Mouse (Mus musculus) Patski (cell line): ENCODE results near the gene Rpl9-ps6. TPM values are rescaled to one million over a fixed set of nuclear protein-coding genes. Genes with fewer than 3 reads are reported as not detected.

ENCODE experiments used
- ATAC-seq: fragments of 100-300 bp; one replicate; pipeline ENCODE4 v1.8.0; 2021
- CTCF ChIA-PET: fragments of 350-600 bp; sonication (Branson Sonifier 250); formaldehyde crosslinking; loops from one replicate; lab custom pipeline; 2022; ENCODE audit warnings: inconsistent platforms; lab: Charles Lee
- POLR2A ChIA-PET: fragments of 350-600 bp; sonication (Branson Sonifier 250); formaldehyde crosslinking; loops from one replicate; lab custom pipeline; 2022; ENCODE audit warnings: antibody characterized with exemption, inconsistent platforms; lab: Charles Lee
- DNase-seq: peaks from one replicate; pipeline ENCODE4 v3.0.0-alpha.2; 2011; ENCODE audit warnings: low read depth, low spot score
- H3K27me3 ChIP-seq: fragments of 371-371 bp; one replicate; pipeline ENCODE4 v1.5.1; 2021
- CTCF ChIP-seq: fragments of 100-300 bp; IDR thresholded peaks from one replicate; pipeline ENCODE4 v1.5.1; 2021
- in situ Hi-C: fragments of 300-500 bp; cut with MboI; formaldehyde crosslinking; loops from 3 replicates; pipeline ENCODE4 v1.11.1; 2018; ENCODE audit warnings: low pct_unique_long_range_greater_than_20kb, mixed read lengths
- polyA plus RNA-seq: library from polyadenylated mRNA; unstranded; gene quantifications from one replicate; pipeline ENCODE4 v1.2.3, GENCODE M21; 2021

Gene Rpl9-ps6
- polyA plus RNA-seq, 1 experiment from 2014 or later: 38.9 TPM

- DNase-seq (no peak), ATAC-seq (peak; percentile 92)
- ChIA-PET CTCF (interaction anchor here (1.2 to 2.5 kb wide), 5 partner anchors 10 to 204 kb away, joined by 3 to 8 read pairs (median 4); no protein-coding TSS in a partner anchor), POLR2A (interaction anchor here (1.2 kb wide), 1 partner anchor 97 kb away, joined by 6 read pairs; the partner anchor contains the start of gene Sgms1)
- no peak for TF ChIP-seq CTCF
- peaks cover 31% of the 10 kb centered on the region for H3K27me3 ChIP-seq
- in situ Hi-C loops: no loop called here
These were observed 19.3 kb upstream of the Rpl9-ps6 start, which contains the start of gene Minpp1 for GRCm38 (mm10) chr19:32485681-32486105. Gene Minpp1, plus strand, starts transcription at chr19:32485769.

- in situ Hi-C loops: no loop called here
- ChIA-PET CTCF (interaction anchor here (1.2 to 2.5 kb wide), 4 partner anchors 10 to 205 kb away, joined by 3 to 8 read pairs (median 4); no protein-coding TSS in a partner anchor), POLR2A (interaction anchor here (0.7 to 1.2 kb wide), 2 partner anchors 96 to 217 kb away, joined by 5 to 6 read pairs; partner anchors contain the start of gene Sgms1)
- H3K27me3 ChIP-seq: peaks cover 37% of the 10 kb centered on the region
- TF ChIP-seq CTCF: no peak
- DNase-seq: no peak
- no peak for ATAC-seq
These were observed 18.7 kb upstream of the Rpl9-ps6 start for GRCm38 (mm10) chr19:32484941-32485660.

GRCm38 (mm10) chr19:32481511-32481910 lies 15.1 kb upstream of the Rpl9-ps6 start:
- in situ Hi-C loops: no loop called here
- ChIA-PET CTCF (interaction anchor here (1.1 to 1.2 kb wide), 3 partner anchors 9 to 19 kb away, joined by 3 to 4 read pairs (median 3); no protein-coding TSS in a partner anchor), POLR2A (no interaction called here)
- H3K27me3 ChIP-seq: peaks cover 63% of the 10 kb centered on the region
- ATAC-seq (no peak), DNase-seq (no peak)
- no peak for TF ChIP-seq CTCF

GRCm38 (mm10) chr19:32480791-32481442 lies 14.5 kb upstream of the Rpl9-ps6 start:
- POLR2A ChIA-PET: no interaction called here
- ATAC-seq (no peak), DNase-seq (no peak)
- in situ Hi-C loops: no loop called here
- H3K27me3 ChIP-seq: peaks cover 67% of the 10 kb centered on the region
- TF ChIP-seq CTCF: no peak
- CTCF ChIA-PET: interaction anchor here (1.1 to 1.2 kb wide), 3 partner anchors 9 to 19 kb away, joined by 3 to 4 read pairs (median 3); no protein-coding TSS in a partner anchor

DNA sequence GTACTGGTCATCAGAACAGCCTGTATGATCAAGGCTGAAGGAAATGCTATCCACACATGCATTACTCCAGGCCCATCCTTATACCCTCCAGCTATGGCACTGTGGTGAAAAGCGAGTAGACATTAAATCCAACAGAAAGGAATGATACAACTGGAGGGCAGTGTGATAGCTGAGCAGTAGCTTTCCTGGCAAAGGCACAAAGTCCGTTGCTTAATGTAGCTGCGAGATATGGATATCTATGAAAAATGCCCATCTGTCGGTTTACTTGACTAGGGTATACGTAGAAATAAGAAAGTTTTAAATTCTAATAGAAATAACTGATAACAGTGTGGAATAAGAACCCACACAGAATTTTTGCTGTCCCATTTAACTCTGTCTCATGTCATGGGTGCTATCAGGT lies 13.9 kb upstream of the Rpl9-ps6 start:
- ATAC-seq (no peak), DNase-seq (no peak)
- CTCF ChIA-PET: interaction anchor here (1.2 kb wide), 1 partner anchor 11 kb away, joined by 3 read pairs; no protein-coding TSS in a partner anchor
- POLR2A ChIA-PET: no interaction called here
- in situ Hi-C loops: no loop called here
- H3K27me3 ChIP-seq: peaks cover 73% of the 10 kb centered on the region
- TF ChIP-seq CTCF: no peak

DNA sequence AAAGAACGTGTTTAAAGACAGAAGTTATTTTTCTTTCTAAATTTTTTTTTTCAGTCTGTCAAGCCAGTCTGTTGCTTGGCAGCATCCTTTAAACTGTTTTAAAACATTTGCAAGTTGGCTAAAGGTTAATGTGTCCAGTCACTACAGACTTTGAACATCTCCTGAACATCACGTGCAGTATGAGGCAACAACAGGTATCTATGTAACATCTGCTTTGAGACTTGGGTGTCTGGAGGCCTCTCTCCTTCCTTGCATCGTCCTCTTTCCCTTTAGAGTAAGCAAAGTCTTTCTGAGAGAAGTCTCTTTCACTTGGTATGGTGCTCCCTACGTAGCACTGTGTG lies 10.3 kb upstream of the Rpl9-ps6 start:
- H3K27me3 ChIP-seq: peaks cover 78% of the 10 kb centered on the region
- in situ Hi-C loops: no loop called here
- no peak for TF ChIP-seq CTCF
- ChIA-PET CTCF (no interaction called here), POLR2A (no interaction called here)
- DNase-seq (no peak), ATAC-seq (no peak)

- ATAC-seq: no peak
These were observed 9.8 kb upstream of the Rpl9-ps6 start for GRCm38 (mm10) chr19:32476016-32476711.

GRCm38 (mm10) chr19:32470570-32471263 lies 4.3 kb upstream of the Rpl9-ps6 start:
- ATAC-seq: no peak
- no peak for DNase-seq
- POLR2A ChIA-PET: no interaction called here
- peaks cover 30% of the 10 kb centered on the region for H3K27me3 ChIP-seq
- in situ Hi-C loops: no loop called here
- CTCF ChIA-PET: interaction anchor here (0.7 to 1.4 kb wide), 6 partner anchors 9 to 358 kb away, joined by 3 to 8 read pairs (median 3); partner anchors contain the start of gene Minpp1
- TF ChIP-seq CTCF: no peak

More at GRCm38 (mm10) chr19:32476016-32476711, 9.8 kb upstream of the Rpl9-ps6 start:
- in situ Hi-C loops: no loop called here
- POLR2A ChIA-PET: no interaction called here
- CTCF ChIA-PET: interaction anchor here (1.5 kb wide), 1 partner anchor 10 kb away, joined by 3 read pairs; the partner anchor contains the start of gene Minpp1
- H3K27me3 ChIP-seq: peaks cover 73% of the 10 kb centered on the region
- no peak for DNase-seq
- TF ChIP-seq CTCF: no peak

GRCm38 (mm10) chr19:32470059-32470497 lies 3.7 kb upstream of the Rpl9-ps6 start:
- in situ Hi-C loops: no loop called here
- POLR2A ChIA-PET: no interaction called here
- ATAC-seq (peak; percentile 96), DNase-seq (no peak)
- peaks cover 24% of the 10 kb centered on the region for H3K27me3 ChIP-seq
- TF ChIP-seq CTCF: peak; percentile 83
- CTCF ChIA-PET: interaction anchor here (1.0 to 1.4 kb wide), 2 partner anchors 16 to 241 kb away, joined by 3 to 8 read pairs; partner anchors contain the start of gene Minpp1
